Mouse (Mus musculus): ENCODE results near the gene Nrde2.

DNA sequence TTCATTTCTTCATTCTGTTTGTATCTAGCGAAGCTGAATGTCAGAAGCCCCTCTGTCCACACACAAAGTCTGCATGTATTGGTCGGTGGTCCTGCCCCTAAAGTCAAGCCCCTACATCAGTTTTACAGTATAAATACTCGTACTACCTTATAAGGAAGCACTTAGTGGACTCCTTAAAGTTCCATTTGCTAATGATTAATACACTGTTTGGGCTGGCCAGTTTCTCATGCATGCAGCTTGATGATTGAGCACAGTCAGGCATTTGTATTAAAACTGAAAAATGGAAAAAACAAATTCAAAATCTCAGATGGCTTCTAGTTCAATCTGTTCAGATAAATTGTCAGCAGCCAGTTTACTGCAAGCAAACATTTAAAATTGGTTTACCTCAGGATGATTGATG, 47.1 kb upstream of the Nrde2 start:
- TF ChIP-seq CTCF (IDR thresholded peaks at IDR 0.05; ENCODE audit: low read depth, low read length) = no peak
- TF ChIP-seq POLR2A (IDR thresholded peaks at IDR 0.05; ENCODE audit: borderline replicate concordance, low read depth, low read length) = no peak

All from bone marrow macrophage, adult 2 months (primary cell).